Mouse (Mus musculus) telencephalon, adult 2 months (tissue): ENCODE measurements around the gene Rasal2.
"Not testable (repeated sequence)": the region's sequence is repeated elsewhere in the genome, so short reads cannot be mapped to it uniquely, and the experiment has no call there.

Experiments
- DNase-seq: peaks from one replicate; pipeline ENCODE4 v3.0.0-alpha.2; 2011; ENCODE audit warnings: low read depth, low spot score

Gene Rasal2

GRCm38 (mm10) chr1:157244453-157244790 is 168.0 kb downstream of the Rasal2 start:
- no peak for DNase-seq

DNA sequence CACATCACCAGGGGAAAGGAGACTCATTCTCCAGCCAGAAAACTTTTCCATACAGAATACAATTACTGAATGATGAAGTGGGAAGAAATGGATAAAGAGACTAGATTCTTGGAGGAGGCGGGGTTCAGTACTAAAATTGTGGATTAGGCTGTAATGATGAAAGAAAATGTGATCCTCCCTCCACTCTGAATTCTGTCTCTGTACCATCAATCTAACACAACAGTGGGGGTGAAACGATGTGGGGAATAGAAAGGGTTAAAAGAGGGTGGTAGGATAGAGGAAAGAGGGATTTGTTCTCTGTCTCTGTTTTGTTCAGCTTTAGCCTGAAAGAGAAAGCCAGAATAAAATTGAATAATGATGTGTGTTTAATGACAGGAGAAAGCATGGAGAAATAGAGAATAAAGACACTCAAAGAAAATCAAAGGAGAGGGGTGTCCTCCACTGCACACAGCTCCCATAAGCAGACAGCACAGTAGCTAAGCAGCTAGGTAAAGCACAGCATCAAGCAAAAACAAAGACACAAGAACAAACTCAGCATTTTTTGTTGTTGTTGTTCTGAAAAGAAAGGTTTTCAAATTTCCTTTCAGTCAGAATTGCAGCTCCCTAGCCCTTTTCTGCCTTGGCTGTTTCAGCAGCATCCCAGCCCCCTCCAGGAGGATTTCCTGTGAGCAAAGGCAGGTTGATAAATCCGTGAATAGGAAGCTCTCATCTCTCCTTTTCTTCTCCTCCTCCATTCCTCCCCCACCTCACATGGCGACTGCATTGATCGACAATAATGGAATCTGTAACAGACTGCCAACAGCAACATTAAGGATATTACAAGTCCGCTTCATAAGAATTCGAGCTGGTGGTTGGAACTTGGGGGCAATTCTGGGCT is 168.6 kb downstream of the Rasal2 start:
- no peak for DNase-seq

DNA sequence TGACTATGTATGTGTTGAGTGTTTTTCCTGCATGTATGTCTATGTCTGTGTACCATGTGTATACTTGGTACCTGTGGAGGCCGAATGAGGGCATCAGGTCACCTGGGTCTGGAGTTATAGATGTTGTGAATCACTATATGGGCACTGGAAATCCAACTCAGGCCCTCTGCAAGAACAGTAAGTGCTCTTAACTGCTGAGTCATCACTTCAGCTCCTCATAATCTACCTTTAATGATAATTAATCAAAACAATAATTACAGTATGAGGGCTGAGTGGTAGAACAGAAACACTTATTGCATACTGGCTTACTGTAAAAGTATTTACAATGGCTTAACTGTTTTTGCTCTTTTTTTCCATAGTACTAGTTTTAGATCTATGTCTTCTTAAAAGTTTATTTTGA is 172.7 kb downstream of the Rasal2 start:
- DNase-seq = no peak

DNA sequence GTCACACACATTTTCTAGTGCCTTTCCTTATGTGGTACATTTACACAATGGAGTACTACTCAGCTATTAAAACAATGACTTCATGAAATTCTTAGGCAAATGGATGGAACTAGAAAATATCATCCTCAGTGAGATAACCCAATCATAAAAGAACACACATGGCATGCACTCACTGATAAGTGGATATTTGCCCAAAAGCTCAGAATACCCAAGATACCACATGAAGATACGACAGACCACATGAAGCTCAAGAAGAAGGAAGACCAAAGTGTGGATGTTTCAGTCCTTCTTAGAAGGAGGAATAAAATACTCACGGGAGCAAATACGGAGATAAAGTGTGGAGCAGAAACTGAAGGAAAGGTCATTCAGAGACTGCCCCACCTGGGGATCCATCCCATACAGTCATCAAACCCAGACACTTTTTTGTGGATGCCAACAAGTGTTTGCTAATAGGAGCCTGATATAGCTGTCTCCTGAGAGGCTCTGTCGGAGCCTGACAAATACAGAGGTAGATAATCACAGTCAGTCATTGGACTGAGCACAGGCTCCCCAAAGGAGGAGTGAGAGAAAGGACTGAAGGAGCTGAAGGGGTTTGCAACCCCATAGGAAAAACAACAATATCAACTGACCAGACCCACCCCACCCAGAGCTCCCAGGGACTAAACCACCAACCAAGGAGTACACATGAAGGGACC is 175.6 kb downstream of the Rasal2 start:
- DNase-seq = not testable (repeated sequence)

GRCm38 (mm10) chr1:157233451-157233850 is 178.9 kb downstream of the Rasal2 start:
- no peak for DNase-seq

GRCm38 (mm10) chr1:157232372-157232771 is 180.0 kb downstream of the Rasal2 start:
- no peak for DNase-seq

DNA sequence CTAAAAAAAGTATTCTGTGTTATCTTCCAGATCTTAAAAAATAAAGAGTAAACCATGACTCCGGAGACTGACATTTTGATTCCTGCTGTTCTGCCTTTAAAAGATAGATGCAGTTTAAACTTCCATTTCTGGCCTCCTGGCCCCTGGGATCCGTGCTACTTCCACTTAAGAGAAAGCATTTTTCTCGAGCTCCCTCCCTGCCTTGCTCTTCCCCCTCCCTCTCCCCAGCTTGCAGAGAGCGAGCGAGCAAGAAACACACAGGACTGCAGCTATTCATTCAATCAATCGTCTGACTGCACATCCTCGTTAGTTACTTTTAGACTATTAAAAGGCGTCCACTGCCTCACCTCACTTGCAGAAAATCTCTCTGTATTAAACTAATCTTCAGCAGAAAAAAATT is 181.4 kb downstream of the Rasal2 start:
- DNase-seq = no peak

GRCm38 (mm10) chr1:157230386-157230785 is 182.0 kb downstream of the Rasal2 start:
- no peak for DNase-seq

DNA sequence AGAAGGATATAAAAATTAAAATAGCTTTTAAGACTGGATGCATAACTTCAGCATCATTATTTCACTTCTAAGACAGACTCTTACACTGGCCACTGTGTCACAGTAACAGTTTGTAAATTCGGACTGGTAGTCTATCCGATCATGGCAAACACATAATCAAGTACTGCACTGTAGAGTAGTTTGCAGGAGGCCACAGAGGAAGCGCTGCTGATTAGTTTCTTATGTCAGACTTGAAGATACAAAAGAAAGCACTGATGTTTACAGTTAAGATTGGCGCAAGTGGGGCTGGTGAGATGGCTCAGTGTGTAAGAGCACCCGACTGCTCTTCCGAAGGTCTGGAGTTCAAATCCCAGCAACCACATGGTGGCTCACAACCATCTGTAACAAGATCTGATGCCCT is 187.4 kb downstream of the Rasal2 start:
- no peak for DNase-seq

- DNase-seq = no peak
Measured at GRCm38 (mm10) chr1:157220910-157221309, 191.5 kb downstream of the Rasal2 start.

GRCm38 (mm10) chr1:157220466-157220865 is 191.9 kb downstream of the Rasal2 start:
- DNase-seq = peak; percentile 50

DNA sequence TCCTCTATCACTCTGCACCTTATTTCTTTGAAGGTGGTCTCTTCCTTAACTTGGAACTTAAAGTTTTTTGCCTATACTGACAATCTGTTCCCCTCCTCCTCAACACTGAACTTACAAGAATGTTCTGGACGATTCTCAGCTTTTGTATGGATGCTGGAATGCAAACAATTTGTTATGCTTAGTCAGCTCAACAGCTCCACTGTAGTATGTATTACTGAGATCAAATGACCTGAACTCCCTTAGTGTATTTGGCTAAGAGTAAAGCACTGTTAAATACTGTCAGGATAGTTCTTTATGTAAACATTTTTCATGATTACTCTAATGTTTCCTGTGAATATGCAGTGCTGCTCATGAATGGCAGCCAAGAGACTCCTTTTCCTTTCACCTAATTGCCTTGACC is 203.6 kb downstream of the Rasal2 start:
- no peak for DNase-seq

DNA sequence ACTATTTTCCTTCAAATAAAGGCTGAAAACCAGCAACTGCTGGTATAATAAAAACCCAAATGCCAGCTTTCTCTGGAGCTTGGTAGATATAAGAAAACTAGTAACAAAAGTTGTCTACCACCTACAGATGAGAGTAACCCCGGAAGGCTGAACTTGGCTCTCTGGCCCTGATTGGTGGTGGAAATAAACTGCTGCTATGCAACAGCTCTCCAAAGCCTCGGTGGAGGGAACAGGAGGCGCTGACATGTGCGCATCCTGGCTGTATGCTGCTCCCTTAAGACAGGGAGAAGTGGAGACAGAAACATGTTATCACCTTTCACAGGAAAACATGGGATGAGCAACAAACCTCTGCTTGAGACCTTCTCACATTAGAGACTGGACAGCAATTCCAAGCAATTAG is 206.7 kb downstream of the Rasal2 start:
- DNase-seq = no peak

DNA sequence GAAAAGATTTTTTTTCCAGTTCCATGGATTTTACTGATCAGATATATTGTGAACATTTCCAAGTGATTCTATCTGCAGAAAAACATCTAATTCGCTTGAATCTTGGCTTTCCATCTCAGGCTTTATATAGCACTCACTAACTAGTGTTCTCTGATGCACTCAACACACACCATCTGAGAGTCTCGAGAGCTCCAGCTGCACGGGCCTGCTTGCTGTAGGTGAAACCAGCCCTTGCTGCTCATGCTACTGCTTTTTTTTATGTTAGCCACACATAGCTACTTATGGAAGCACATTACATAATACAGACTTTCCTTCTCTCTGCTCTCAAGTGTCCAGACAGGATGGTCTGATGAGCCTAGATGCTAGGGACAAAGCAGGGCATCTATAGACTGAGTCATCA is 229.4 kb downstream of the Rasal2 start:
- DNase-seq = peak; percentile 83

GRCm38 (mm10) chr1:157182431-157182830 is 230.0 kb downstream of the Rasal2 start:
- no peak for DNase-seq

- DNase-seq = no peak
Measured at GRCm38 (mm10) chr1:157181081-157181480, 231.3 kb downstream of the Rasal2 start.

DNA sequence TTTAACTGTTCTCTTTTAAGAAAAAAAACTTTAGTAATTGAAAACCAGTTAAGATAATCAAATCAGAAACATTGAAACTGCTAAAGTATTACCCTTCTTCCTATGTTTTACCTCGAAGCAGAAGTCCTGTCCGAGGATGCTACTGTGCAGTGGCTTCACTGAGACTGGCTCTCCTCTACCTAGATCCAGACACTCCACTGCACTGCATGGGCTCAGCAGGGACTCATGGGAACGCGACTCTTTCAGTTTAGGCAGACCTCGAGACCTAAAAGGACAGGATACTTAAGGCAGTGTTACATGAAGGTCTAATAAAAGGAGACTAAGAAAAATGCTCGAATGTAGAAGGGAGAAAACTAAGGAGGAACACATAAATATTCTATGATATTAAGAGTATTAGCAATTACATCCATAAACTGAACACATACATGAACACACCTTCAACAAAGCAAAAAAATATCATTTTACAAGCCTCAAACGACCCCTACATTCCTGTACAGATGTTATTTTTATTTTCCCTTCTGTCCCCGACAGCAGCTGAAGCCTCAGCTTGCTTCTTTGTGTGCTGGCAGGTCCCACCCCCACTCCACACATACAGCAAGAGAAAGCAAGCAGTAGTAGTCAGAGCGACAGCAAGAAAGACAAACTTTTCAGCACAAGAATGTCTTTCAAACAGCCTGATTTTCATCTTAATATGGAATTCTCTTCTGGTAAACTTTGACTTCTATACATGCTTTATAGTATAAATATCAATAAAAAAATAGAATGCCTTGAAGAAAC is 233.2 kb downstream of the Rasal2 start:
- no peak for DNase-seq

GRCm38 (mm10) chr1:157169292-157169691 is 243.1 kb downstream of the Rasal2 start:
- peak; percentile 91 for DNase-seq

GRCm38 (mm10) chr1:157168891-157169290 is 243.5 kb downstream of the Rasal2 start:
- peak; percentile 95 for DNase-seq

DNA sequence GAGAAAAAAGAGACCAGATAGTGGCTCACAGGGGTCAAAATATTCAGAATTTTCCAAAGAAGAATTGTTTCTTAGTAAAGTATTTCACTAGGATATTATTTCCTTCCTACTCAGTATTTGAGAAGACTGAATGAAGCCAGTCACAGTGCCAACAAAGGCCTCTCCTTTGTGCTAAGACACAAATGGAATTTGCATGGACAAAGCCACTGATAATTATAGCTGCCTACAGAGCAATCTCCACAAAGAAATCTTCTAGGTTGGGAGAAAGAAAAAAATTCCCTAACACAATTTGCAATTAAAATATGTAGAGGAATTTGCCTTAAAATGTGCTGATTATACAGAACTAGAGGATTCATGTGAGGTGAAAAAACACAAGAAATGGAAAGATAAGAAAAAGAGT is 258.6 kb downstream of the Rasal2 start:
- DNase-seq = no peak

DNA sequence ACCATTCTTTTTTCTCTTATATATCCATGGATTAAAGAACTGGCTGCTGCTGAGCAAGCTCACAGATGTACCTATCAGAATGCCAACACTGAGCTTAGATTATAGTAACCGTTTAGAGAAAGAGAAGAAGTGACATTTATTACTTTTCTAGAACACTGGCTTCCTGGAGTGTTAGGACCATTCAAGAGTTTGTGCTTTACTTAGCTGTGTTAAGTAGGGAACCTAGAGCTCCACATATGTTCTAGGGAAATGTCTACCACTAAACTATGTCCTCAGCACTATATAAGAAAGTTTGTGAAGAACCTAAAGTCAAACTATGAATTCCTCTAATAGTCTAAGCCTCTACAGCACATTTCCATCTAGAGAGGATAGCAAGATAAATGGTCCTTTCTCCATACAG is 262.3 kb downstream of the Rasal2 start:
- no peak for DNase-seq

DNA sequence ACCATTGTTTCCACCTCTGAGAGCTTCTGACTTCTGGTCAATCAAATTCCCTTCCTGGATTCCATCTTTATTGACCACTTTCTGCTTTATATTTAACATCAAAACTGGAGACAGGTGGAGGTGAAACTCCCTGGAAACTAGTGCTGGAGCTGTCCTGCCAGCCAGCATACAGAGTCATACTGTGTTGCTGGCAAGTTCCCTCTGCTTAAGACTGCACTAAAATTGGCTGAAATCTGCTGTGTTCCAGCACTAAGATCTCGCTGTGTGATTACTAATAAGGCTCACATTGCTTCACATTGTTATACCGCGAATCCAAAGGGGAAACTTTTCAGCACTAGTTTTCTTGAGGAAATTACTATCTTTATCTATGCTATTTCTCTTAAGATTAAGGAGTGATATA is 267.8 kb downstream of the Rasal2 start:
- no peak for DNase-seq
